Mouse (Mus musculus): ENCODE measurements around the gene Wasf2. TPM values are rescaled to one million over a fixed set of nuclear protein-coding genes. Genes with fewer than 3 reads are reported as not detected.

Wasf2 gene
- polyA plus RNA-seq, 1 experiment, result 16.3 TPM

GRCm38 (mm10) chr4:133121416-133121815 lies 8.9 kb upstream of the Wasf2 start:
- DNase-seq (ENCODE audit: extremely low spot score in 1 of 2, low spot score in 1 of 2), result no peak

GRCm38 (mm10) chr4:133121974-133122637 lies 8.2 kb upstream of the Wasf2 start:
- no peak for DNase-seq (ENCODE audit: extremely low spot score in 1 of 2, low spot score in 1 of 2)

- DNase-seq (ENCODE audit: extremely low spot score in 1 of 2, low spot score in 1 of 2), result no peak
Observed at GRCm38 (mm10) chr4:133127079-133127478, 3.2 kb upstream of the Wasf2 start.

GRCm38 (mm10) chr4:133127894-133128293 lies 2.4 kb upstream of the Wasf2 start:
- DNase-seq (ENCODE audit: extremely low spot score in 1 of 2, low spot score in 1 of 2), result no peak

GRCm38 (mm10) chr4:133129391-133129790 lies 914 bp upstream of the Wasf2 start:
- no peak for DNase-seq (ENCODE audit: extremely low spot score in 1 of 2, low spot score in 1 of 2)

- no peak for DNase-seq (ENCODE audit: extremely low spot score in 1 of 2, low spot score in 1 of 2)
Observed at GRCm38 (mm10) chr4:133130890-133131741, 811 bp downstream of the Wasf2 start.

- DNase-seq (ENCODE audit: extremely low spot score in 1 of 2, low spot score in 1 of 2), result no peak
Observed at GRCm38 (mm10) chr4:133132027-133132426, 1.7 kb downstream of the Wasf2 start.

GRCm38 (mm10) chr4:133136946-133137345 lies 6.6 kb downstream of the Wasf2 start:
- no peak for DNase-seq (ENCODE audit: extremely low spot score in 1 of 2, low spot score in 1 of 2)

GRCm38 (mm10) chr4:133138971-133139370 lies 8.7 kb downstream of the Wasf2 start:
- no peak for DNase-seq (ENCODE audit: extremely low spot score in 1 of 2, low spot score in 1 of 2)

GRCm38 (mm10) chr4:133155006-133155405 lies 24.7 kb downstream of the Wasf2 start:
- no peak for DNase-seq (ENCODE audit: extremely low spot score in 1 of 2, low spot score in 1 of 2)

GRCm38 (mm10) chr4:133155726-133156125 lies 25.4 kb downstream of the Wasf2 start:
- no peak for DNase-seq (ENCODE audit: extremely low spot score in 1 of 2, low spot score in 1 of 2)

GRCm38 (mm10) chr4:133156422-133156821 lies 26.1 kb downstream of the Wasf2 start:
- DNase-seq (ENCODE audit: extremely low spot score in 1 of 2, low spot score in 1 of 2), result no peak

- DNase-seq (ENCODE audit: extremely low spot score in 1 of 2, low spot score in 1 of 2), result no peak
Observed at GRCm38 (mm10) chr4:133156831-133157230, 26.5 kb downstream of the Wasf2 start.

- DNase-seq (ENCODE audit: extremely low spot score in 1 of 2, low spot score in 1 of 2), result no peak
Observed at GRCm38 (mm10) chr4:133159127-133159526, 28.8 kb downstream of the Wasf2 start.

- no peak for DNase-seq (ENCODE audit: extremely low spot score in 1 of 2, low spot score in 1 of 2)
Observed at GRCm38 (mm10) chr4:133159646-133160045, 29.3 kb downstream of the Wasf2 start.

GRCm38 (mm10) chr4:133160211-133160610 lies 29.9 kb downstream of the Wasf2 start:
- no peak for DNase-seq (ENCODE audit: extremely low spot score in 1 of 2, low spot score in 1 of 2)

- DNase-seq (ENCODE audit: extremely low spot score in 1 of 2, low spot score in 1 of 2), result no peak
Observed at GRCm38 (mm10) chr4:133160821-133161220, 30.5 kb downstream of the Wasf2 start.

GRCm38 (mm10) chr4:133162196-133162595 lies 31.9 kb downstream of the Wasf2 start:
- no peak for DNase-seq (ENCODE audit: extremely low spot score in 1 of 2, low spot score in 1 of 2)

- no peak for DNase-seq (ENCODE audit: extremely low spot score in 1 of 2, low spot score in 1 of 2)
Observed at GRCm38 (mm10) chr4:133166773-133167172, 36.5 kb downstream of the Wasf2 start.

GRCm38 (mm10) chr4:133169237-133170055 lies 39.1 kb downstream of the Wasf2 start:
- DNase-seq (ENCODE audit: extremely low spot score in 1 of 2, low spot score in 1 of 2), result no peak

- DNase-seq (ENCODE audit: extremely low spot score in 1 of 2, low spot score in 1 of 2), result no peak
Observed at GRCm38 (mm10) chr4:133170056-133170524, 39.8 kb downstream of the Wasf2 start.
